Mouse (Mus musculus) limb, embryonic 14.5 days (tissue): Measurements from ENCODE around the gene Rpl4. TPM values are rescaled to one million over a fixed set of nuclear protein-coding genes. Genes with fewer than 3 reads are reported as not detected.

Experiments used
- ATAC-seq: fragments of 200-750 bp; cut with Nextera tagmentation; 2 replicates; pipeline ENCODE4 v1.8.0; 2017; ENCODE audit warnings: low read depth, moderate number of reproducible peaks, moderate TSS enrichment; ENCODE audit not compliant: low FRiP score
- DNase-seq: peaks from one replicate; pipeline ENCODE4 v3.0.0-alpha.2; 2015; ENCODE audit warnings: low spot score
- H3K27ac ChIP-seq: fragments of 300-500 bp; sonication (generic); replicated peaks from 2 replicates; pipeline ENCODE4 v1.5.1; 2014; ENCODE audit warnings: low read depth, mild to moderate bottlenecking, low read length, moderate library complexity, mixed read lengths
- H3K27me3 ChIP-seq: fragments of 300-500 bp; sonication (generic); 2 replicates; pipeline ENCODE4 v1.6.1; 2014; ENCODE audit warnings: low read length, mixed read lengths; ENCODE audit not compliant: control insufficient read depth, insufficient read depth
- H3K36me3 ChIP-seq: fragments of 300-500 bp; sonication (generic); 2 replicates; pipeline ENCODE4 v1.6.1; 2014; ENCODE audit warnings: mild to moderate bottlenecking, low read length, moderate library complexity, mixed read lengths; ENCODE audit not compliant: control insufficient read depth, insufficient read depth
- H3K4me1 ChIP-seq: fragments of 300-500 bp; sonication (generic); 2 replicates; pipeline ENCODE4 v1.6.1; 2014; ENCODE audit warnings: antibody characterized with exemption, low read length, mixed read lengths; ENCODE audit not compliant: control insufficient read depth, insufficient read depth
- H3K4me2 ChIP-seq: fragments of 300-500 bp; sonication (generic); replicated peaks from 2 replicates; pipeline ENCODE4 v1.6.1; 2014; ENCODE audit warnings: low read depth, mild to moderate bottlenecking, low read length, moderate library complexity; ENCODE audit not compliant: severe bottlenecking
- H3K4me3 ChIP-seq: fragments of 300-500 bp; sonication (generic); replicated peaks from 2 replicates; pipeline ENCODE4 v1.5.1; 2014; ENCODE audit warnings: low read length
- H3K9ac ChIP-seq: fragments of 300-500 bp; sonication (generic); 2 replicates; pipeline ENCODE4 v1.6.1; 2014; ENCODE audit warnings: mild to moderate bottlenecking, low read depth, low read length, moderate library complexity; ENCODE audit not compliant: severe bottlenecking
- H3K9me3 ChIP-seq: fragments of 300-500 bp; sonication (generic); 2 replicates; pipeline ENCODE4 v1.6.1; 2016; ENCODE audit warnings: low read length; ENCODE audit not compliant: control insufficient read depth
- POLR2A ChIP-seq: fragments of 200-500 bp; IDR thresholded peaks from 2 replicates; pipeline ENCODE4 v1.8.0; 2012; ENCODE audit warnings: inconsistent platforms, mild to moderate bottlenecking, moderate library complexity, borderline replicate concordance; ENCODE audit not compliant: insufficient read depth, insufficient read length; ENCODE audit errors: extremely low read depth
- WGBS: fragments of 180-500 bp; shearing (Covaris S2); extraction: QIAGEN DNeasy Blood & Tissue Kit; methylation state at CpG from one replicate; pipeline ENCODE4 v1.1.7; 2014; 5-methylcytosine and 5-hydroxymethylcytosine counted together
- polyA plus RNA-seq, 2 experiments: library from polyadenylated mRNA; depleted of rRNA in 1 of 2; stranded (reverse) in 1 of 2; unstranded in 1 of 2; fragments of >200 nt; fragmentation: Nextera tagmentation in 1 of 2; extraction: Ambion mirVana in 1 of 2; gene quantifications; 2 replicates each; pipeline versions ENCODE4 v1.2.1 to v1.2.3; 2012 to 2014

Gene Rpl4
- polyA plus RNA-seq, 2 experiments, result 1,322 to 1,375 TPM

GRCm38 (mm10) chr9:64216641-64217040 is 43.5 kb downstream of the Rpl4 start:
- Histone ChIP-seq H3K36me3 (0 out of 2 replicates have a peak, but pooled peaks cover 16% of the 10 kb centered on the region), H3K27ac (no peak overlapping the region)

GRCm38 (mm10) chr9:64217887-64218286 is 44.7 kb downstream of the Rpl4 start:
- TF ChIP-seq POLR2A, result no peak
- H3K4me3 ChIP-seq, result no peak overlapping the region
- no peak for DNase-seq
- H3K4me1 ChIP-seq, result peaks cover 3% of the 10 kb centered on the region; the same call in 1 of the 2 replicates
- H3K9ac ChIP-seq, result no peak overlapping the region
- H3K9me3 ChIP-seq, result no peaks in the 10 kb centered on the region
- ATAC-seq, result no peak
- no peaks in the 10 kb centered on the region for H3K27me3 ChIP-seq
- H3K27ac ChIP-seq, result no peak overlapping the region
- no peak overlapping the region for H3K4me2 ChIP-seq
- H3K36me3 ChIP-seq, result 0 out of 2 replicates have a peak, but pooled peaks cover 6% of the 10 kb centered on the region

More at GRCm38 (mm10) chr9:64216641-64217040, 43.5 kb downstream of the Rpl4 start:
- WGBS, result 96% methylated on average over 2 of the region's 2 CpGs
- no peak for DNase-seq
- H3K4me1 ChIP-seq, result peaks cover 3% of the 10 kb centered on the region; the same call in 1 of the 2 replicates
- H3K27me3 ChIP-seq, result no peaks in the 10 kb centered on the region
- no peaks in the 10 kb centered on the region for H3K9me3 ChIP-seq
- no peak overlapping the region for H3K4me3 ChIP-seq
- ATAC-seq, result no peak
- H3K9ac ChIP-seq, result no peak overlapping the region
- no peak overlapping the region for H3K4me2 ChIP-seq
- TF ChIP-seq POLR2A, result no peak

- H3K36me3 ChIP-seq, result no peaks in the 10 kb centered on the region
- H3K4me2 ChIP-seq, result no peak overlapping the region
- H3K4me3 ChIP-seq, result no peak overlapping the region
- H3K4me1 ChIP-seq, result peaks cover 3% of the 10 kb centered on the region; the same call in 1 of the 2 replicates
- H3K27ac ChIP-seq, result no peak overlapping the region
- H3K9me3 ChIP-seq, result no peaks in the 10 kb centered on the region
- no peaks in the 10 kb centered on the region for H3K27me3 ChIP-seq
- no peak for ATAC-seq
- TF ChIP-seq POLR2A, result no peak
- 33% methylated on average over 1 of the region's 1 CpGs for WGBS
- DNase-seq, result no peak
- H3K9ac ChIP-seq, result no peak overlapping the region
Measured at GRCm38 (mm10) chr9:64219305-64219704, 46.1 kb downstream of the Rpl4 start.

- H3K4me2 ChIP-seq, result no peak overlapping the region
- DNase-seq, result no peak
- no peak overlapping the region for H3K9ac ChIP-seq
- WGBS, result 63% methylated on average over 10 of the region's 10 CpGs
- ATAC-seq, result no peak
- TF ChIP-seq POLR2A, result no peak
- no peaks in the 10 kb centered on the region for H3K27me3 ChIP-seq
- no peak overlapping the region for H3K4me3 ChIP-seq
- H3K9me3 ChIP-seq, result no peaks in the 10 kb centered on the region
- no peak overlapping the region for H3K27ac ChIP-seq
- H3K36me3 ChIP-seq, result no peaks in the 10 kb centered on the region
- peaks cover 3% of the 10 kb centered on the region; the same call in 1 of the 2 replicates for H3K4me1 ChIP-seq
Measured at GRCm38 (mm10) chr9:64219772-64220420, 46.7 kb downstream of the Rpl4 start.

- H3K9me3 ChIP-seq, result no peaks in the 10 kb centered on the region
- no peak overlapping the region for H3K9ac ChIP-seq
- TF ChIP-seq POLR2A, result no peak
- peaks cover 3% of the 10 kb centered on the region; the same call in 1 of the 2 replicates for H3K4me1 ChIP-seq
- no peak overlapping the region for H3K27ac ChIP-seq
- no peak overlapping the region for H3K4me3 ChIP-seq
- DNase-seq (no peak), ATAC-seq (no peak)
- 90% methylated on average over 1 of the region's 1 CpGs for WGBS
- no peaks in the 10 kb centered on the region for H3K27me3 ChIP-seq
- no peaks in the 10 kb centered on the region for H3K36me3 ChIP-seq
- no peak overlapping the region for H3K4me2 ChIP-seq
Measured at GRCm38 (mm10) chr9:64220603-64221002, 47.4 kb downstream of the Rpl4 start.
